Mouse (Mus musculus) megakaryocyte, embryonic 14.5 days (primary cell): Measurements from ENCODE around the gene S100a4.

Experiments used
- FLI1 ChIP-seq: IDR thresholded peaks from 2 replicates; pipeline ENCODE4 v1.6.1; 2012; ENCODE audit warnings: low read length, inconsistent platforms, mixed read lengths
- GATA1 ChIP-seq: IDR thresholded peaks from 3 replicates; pipeline ENCODE4 v1.6.1; 2012; ENCODE audit warnings: mixed read lengths, low read length, inconsistent platforms, borderline replicate concordance

DNA sequence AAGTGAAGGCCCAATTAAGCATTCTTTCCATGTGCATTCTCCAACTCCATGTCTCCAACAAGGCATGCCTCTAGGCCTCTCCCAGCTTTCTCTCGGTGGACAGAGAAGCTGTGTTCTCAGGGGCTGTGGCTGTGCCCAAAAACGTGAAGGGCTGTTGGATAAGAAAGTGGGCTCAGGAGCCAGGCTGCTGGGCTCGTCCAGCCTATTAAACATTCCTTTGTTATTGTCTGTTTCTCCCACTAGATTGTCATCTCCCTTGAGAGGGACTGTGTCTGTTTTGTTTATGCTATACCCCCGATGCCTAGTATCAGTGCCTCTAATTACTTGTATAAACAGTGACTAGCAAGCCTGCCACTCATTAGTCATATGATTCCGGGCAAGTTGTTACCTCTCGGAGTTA lies 5.8 kb upstream of the S100a4 start:
- TF ChIP-seq GATA1 = no peak
- no peak for TF ChIP-seq FLI1
